Mouse (Mus musculus): Measurements from ENCODE around the gene Slc39a5. TPM values are rescaled to one million over a fixed set of nuclear protein-coding genes. Genes with fewer than 3 reads are reported as not detected.

The Slc39a5 gene
- total and polyA plus RNA-seq, 3 experiments: not detected

DNA sequence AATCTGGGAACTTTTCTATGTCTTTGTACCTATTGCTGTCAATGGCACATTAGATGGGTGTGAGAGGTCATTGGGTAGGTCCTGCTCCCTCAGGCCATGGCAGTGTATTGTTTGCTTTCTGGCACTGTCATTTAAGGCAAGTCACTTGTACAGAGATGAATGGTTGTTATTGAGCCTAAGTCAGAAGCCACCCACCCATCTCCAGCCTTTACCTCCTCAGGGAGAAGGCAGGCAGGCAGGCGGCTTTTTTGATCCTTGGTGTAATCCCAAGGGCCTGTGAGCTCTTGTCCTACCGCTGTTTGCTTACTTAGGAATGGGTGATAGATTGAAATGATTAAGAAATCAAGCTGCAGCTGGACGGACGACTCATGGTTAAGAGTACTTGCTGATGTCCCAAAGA lies 28.4 kb upstream of the Slc39a5 start:
- peaks cover 86% of the 10 kb centered on the region for H3K36me3 ChIP-seq (replicated peaks)
- ATAC-seq (ENCODE audit: extremely low read depth, insufficient number of reproducible peaks, low FRiP score, poor library complexity, severe bottlenecking) (no peak), DNase-seq (ENCODE audit: low spot score) (no peak)
- no peak for TF ChIP-seq GATA1 (IDR thresholded peaks at IDR 0.05; ENCODE audit: borderline replicate concordance, low read length)
- no peak for TF ChIP-seq TAL1 (conservative IDR thresholded peaks at IDR 0.05; ENCODE audit: low read depth, low read length)
- no peak for TF ChIP-seq POLR2AphosphoS5 (IDR thresholded peaks at IDR 0.05; ENCODE audit: insufficient replicate concordance, low read depth, low read length)
- TF ChIP-seq CTCF (IDR thresholded peaks at IDR 0.05; ENCODE audit: low read depth, low read length): no peak
- no peak for TF ChIP-seq GATA2 (IDR thresholded peaks at IDR 0.05; ENCODE audit: borderline replicate concordance, low read depth, low read length)
- H3K4me3 ChIP-seq (ENCODE audit: low read depth, low read length): no peak overlapping the region
- H3K4me1 ChIP-seq (ENCODE audit: insufficient read depth, low read depth, low read length): peaks cover 6% of the 10 kb centered on the region; the same call in 1 of the 2 replicates
- no peaks in the 10 kb centered on the region for H3K27me3 ChIP-seq (ENCODE audit: insufficient read depth, low read length)
- H3K9me3 ChIP-seq (replicated peaks): no peaks in the 10 kb centered on the region

DNA sequence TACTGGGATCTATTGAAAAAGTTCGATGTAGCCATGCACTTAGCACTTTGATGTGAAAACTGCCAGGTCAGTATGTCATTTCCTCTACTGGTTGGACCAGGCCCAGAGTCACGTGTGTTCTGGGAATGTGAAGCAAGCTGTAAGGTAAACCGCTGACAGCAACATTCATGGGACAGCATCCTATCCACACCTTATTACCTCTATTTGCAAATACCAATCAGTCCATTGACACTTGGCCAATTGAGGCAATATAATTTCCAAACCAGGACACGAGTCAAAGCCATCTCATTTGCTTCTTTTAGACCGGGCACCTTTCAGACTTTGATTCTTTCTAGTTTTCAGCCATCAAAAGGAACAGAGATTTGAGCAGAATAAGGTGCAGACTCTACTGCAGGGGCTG lies 28.0 kb upstream of the Slc39a5 start:
- ATAC-seq (ENCODE audit: extremely low read depth, insufficient number of reproducible peaks, low FRiP score, poor library complexity, severe bottlenecking): no peak

DNA sequence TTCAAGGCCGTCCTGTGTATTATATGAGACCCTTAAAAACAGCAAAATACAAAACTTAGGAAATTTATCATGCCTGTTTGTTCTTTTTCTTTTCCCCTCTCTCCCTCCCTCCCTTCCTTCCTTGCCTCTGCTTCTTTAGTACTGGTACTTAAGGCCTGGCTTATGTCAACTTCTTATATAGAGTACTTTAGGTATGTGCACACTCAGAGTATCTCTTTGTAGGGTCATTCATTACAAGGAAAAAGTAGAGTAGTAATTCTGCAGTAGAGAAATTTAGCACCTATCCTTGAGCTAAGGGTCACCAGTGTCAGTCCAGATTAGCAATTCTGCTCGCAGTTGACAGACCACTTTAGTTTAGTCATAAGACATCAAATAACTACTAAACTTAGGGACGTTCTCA lies 24.2 kb upstream of the Slc39a5 start:
- Histone ChIP-seq H3K4me1 (ENCODE audit: insufficient read depth, low read depth, low read length) (peaks cover 9% of the 10 kb centered on the region; the same call in 1 of the 2 replicates), H3K36me3 (replicated peaks) (peaks cover 91% of the 10 kb centered on the region), H3K9me3 (replicated peaks) (no peaks in the 10 kb centered on the region), H3K4me3 (ENCODE audit: low read depth, low read length) (no peak overlapping the region), H3K27me3 (ENCODE audit: insufficient read depth, low read length) (no peaks in the 10 kb centered on the region)
- DNase-seq (ENCODE audit: low spot score): no peak
- TF ChIP-seq TAL1 (conservative IDR thresholded peaks at IDR 0.05; ENCODE audit: low read depth, low read length) (no peak), GATA2 (IDR thresholded peaks at IDR 0.05; ENCODE audit: borderline replicate concordance, low read depth, low read length) (no peak), POLR2AphosphoS5 (IDR thresholded peaks at IDR 0.05; ENCODE audit: insufficient replicate concordance, low read depth, low read length) (no peak), CTCF (IDR thresholded peaks at IDR 0.05; ENCODE audit: low read depth, low read length) (no peak), GATA1 (IDR thresholded peaks at IDR 0.05; ENCODE audit: borderline replicate concordance, low read length) (no peak)
- ATAC-seq (ENCODE audit: extremely low read depth, insufficient number of reproducible peaks, low FRiP score, poor library complexity, severe bottlenecking): no peak

More for the DNA sequence above, 28.0 kb upstream of the Slc39a5 start:
- DNase-seq (ENCODE audit: low spot score): no peak
- peaks cover 7% of the 10 kb centered on the region; the same call in 1 of the 2 replicates for H3K4me1 ChIP-seq (ENCODE audit: insufficient read depth, low read depth, low read length)
- no peaks in the 10 kb centered on the region for H3K27me3 ChIP-seq (ENCODE audit: insufficient read depth, low read length)
- no peaks in the 10 kb centered on the region for H3K9me3 ChIP-seq (replicated peaks)
- no peak for TF ChIP-seq TAL1 (conservative IDR thresholded peaks at IDR 0.05; ENCODE audit: low read depth, low read length)
- no peak overlapping the region for H3K4me3 ChIP-seq (ENCODE audit: low read depth, low read length)
- peaks cover 85% of the 10 kb centered on the region for H3K36me3 ChIP-seq (replicated peaks)

- DNase-seq (ENCODE audit: low spot score) (no peak), ATAC-seq (ENCODE audit: extremely low read depth, insufficient number of reproducible peaks, low FRiP score, poor library complexity, severe bottlenecking) (peak; percentile 54; the same call in 1 of the 2 replicates)
- Histone ChIP-seq H3K4me3 (ENCODE audit: low read depth, low read length) (no peak overlapping the region), H3K36me3 (replicated peaks) (peaks cover 89% of the 10 kb centered on the region), H3K27me3 (ENCODE audit: insufficient read depth, low read length) (no peaks in the 10 kb centered on the region), H3K9me3 (replicated peaks) (no peaks in the 10 kb centered on the region), H3K4me1 (ENCODE audit: insufficient read depth, low read depth, low read length) (peaks cover 9% of the 10 kb centered on the region; the same call in 1 of the 2 replicates)
- TF ChIP-seq GATA2 (IDR thresholded peaks at IDR 0.05; ENCODE audit: borderline replicate concordance, low read depth, low read length) (no peak), POLR2AphosphoS5 (IDR thresholded peaks at IDR 0.05; ENCODE audit: insufficient replicate concordance, low read depth, low read length) (no peak), CTCF (IDR thresholded peaks at IDR 0.05; ENCODE audit: low read depth, low read length) (no peak), TAL1 (conservative IDR thresholded peaks at IDR 0.05; ENCODE audit: low read depth, low read length) (no peak), GATA1 (IDR thresholded peaks at IDR 0.05; ENCODE audit: borderline replicate concordance, low read length) (no peak)
Observed at GRCm38 (mm10) chr10:128424604-128425003, 23.6 kb upstream of the Slc39a5 start.

GRCm38 (mm10) chr10:128422426-128422825 lies 21.4 kb upstream of the Slc39a5 start:
- TF ChIP-seq GATA2 (IDR thresholded peaks at IDR 0.05; ENCODE audit: borderline replicate concordance, low read depth, low read length) (no peak), CTCF (IDR thresholded peaks at IDR 0.05; ENCODE audit: low read depth, low read length) (no peak)
- no peaks in the 10 kb centered on the region for H3K27me3 ChIP-seq (ENCODE audit: insufficient read depth, low read length)
- peaks cover 88% of the 10 kb centered on the region for H3K36me3 ChIP-seq (replicated peaks)
- ATAC-seq (ENCODE audit: extremely low read depth, insufficient number of reproducible peaks, low FRiP score, poor library complexity, severe bottlenecking) (no peak), DNase-seq (ENCODE audit: low spot score) (no peak)
- H3K9me3 ChIP-seq (replicated peaks): no peaks in the 10 kb centered on the region
- peaks cover 9% of the 10 kb centered on the region; the same call in 1 of the 2 replicates for H3K4me1 ChIP-seq (ENCODE audit: insufficient read depth, low read depth, low read length)
- H3K4me3 ChIP-seq (ENCODE audit: low read depth, low read length): no peak overlapping the region

GRCm38 (mm10) chr10:128414848-128415247 lies 13.8 kb upstream of the Slc39a5 start:
- Histone ChIP-seq H3K4me3 (ENCODE audit: low read depth, low read length) (no peak overlapping the region), H3K4me1 (ENCODE audit: insufficient read depth, low read depth, low read length) (peaks cover 37% of the 10 kb centered on the region), H3K9me3 (replicated peaks) (no peaks in the 10 kb centered on the region), H3K27me3 (ENCODE audit: insufficient read depth, low read length) (no peaks in the 10 kb centered on the region), H3K36me3 (replicated peaks) (peaks cover 62% of the 10 kb centered on the region)
- TF ChIP-seq POLR2AphosphoS5 (IDR thresholded peaks at IDR 0.05; ENCODE audit: insufficient replicate concordance, low read depth, low read length) (no peak), GATA1 (IDR thresholded peaks at IDR 0.05; ENCODE audit: borderline replicate concordance, low read length) (no peak), GATA2 (IDR thresholded peaks at IDR 0.05; ENCODE audit: borderline replicate concordance, low read depth, low read length) (no peak), TAL1 (conservative IDR thresholded peaks at IDR 0.05; ENCODE audit: low read depth, low read length) (no peak), CTCF (IDR thresholded peaks at IDR 0.05; ENCODE audit: low read depth, low read length) (no peak)
- DNase-seq (ENCODE audit: low spot score): no peak
- ATAC-seq (ENCODE audit: extremely low read depth, insufficient number of reproducible peaks, low FRiP score, poor library complexity, severe bottlenecking): no peak

GRCm38 (mm10) chr10:128413076-128413475 lies 12.0 kb upstream of the Slc39a5 start:
- H3K27me3 ChIP-seq (ENCODE audit: insufficient read depth, low read length): no peaks in the 10 kb centered on the region
- no peak for TF ChIP-seq POLR2AphosphoS5 (IDR thresholded peaks at IDR 0.05; ENCODE audit: insufficient replicate concordance, low read depth, low read length)
- no peak for TF ChIP-seq GATA1 (IDR thresholded peaks at IDR 0.05; ENCODE audit: borderline replicate concordance, low read length)
- TF ChIP-seq TAL1 (conservative IDR thresholded peaks at IDR 0.05; ENCODE audit: low read depth, low read length): no peak
- ATAC-seq (ENCODE audit: extremely low read depth, insufficient number of reproducible peaks, low FRiP score, poor library complexity, severe bottlenecking) (no peak), DNase-seq (ENCODE audit: low spot score) (no peak)
- H3K9me3 ChIP-seq (replicated peaks): no peaks in the 10 kb centered on the region
- peaks cover 56% of the 10 kb centered on the region for H3K36me3 ChIP-seq (replicated peaks)
- peaks cover 51% of the 10 kb centered on the region for H3K4me1 ChIP-seq (ENCODE audit: insufficient read depth, low read depth, low read length)
- H3K4me3 ChIP-seq (ENCODE audit: low read depth, low read length): no peak overlapping the region
